Mouse (Mus musculus): ENCODE data around the gene Fam163a. TPM values are rescaled to one million over a fixed set of nuclear protein-coding genes. Genes with fewer than 3 reads are reported as not detected.

The Fam163a gene
- polyA plus RNA-seq, 1 experiment from 2014 or later: 0.89 TPM

- ATAC-seq (ENCODE audit: borderline replicate concordance, extremely low read depth, low FRiP score, low TSS enrichment): no peak
- WGBS: 72% methylated on average over 2 of the region's 2 CpGs
- H3K9ac ChIP-seq: no peak overlapping the region
- H3K27me3 ChIP-seq: no peaks in the 10 kb centered on the region
- no peaks in the 10 kb centered on the region for H3K36me3 ChIP-seq
- no peak overlapping the region for H3K27ac ChIP-seq
- H3K9me3 ChIP-seq: no peaks in the 10 kb centered on the region
- peaks cover 20% of the 10 kb centered on the region for H3K4me1 ChIP-seq
- H3K4me3 ChIP-seq: no peak overlapping the region
- H3K4me2 ChIP-seq: no peak overlapping the region
Observed at GRCm38 (mm10) chr1:156221327-156221726, 16.5 kb upstream of the Fam163a start.

- Histone ChIP-seq H3K4me3 (no peak overlapping the region), H3K9me3 (no peaks in the 10 kb centered on the region), H3K27me3 (no peaks in the 10 kb centered on the region), H3K9ac (no peak overlapping the region), H3K36me3 (no peaks in the 10 kb centered on the region), H3K4me1 (peaks cover 20% of the 10 kb centered on the region), H3K4me2 (no peak overlapping the region), H3K27ac (no peak overlapping the region)
- ATAC-seq (ENCODE audit: borderline replicate concordance, extremely low read depth, low FRiP score, low TSS enrichment): no peak
- 51% methylated on average over 2 of the region's 2 CpGs for WGBS
Observed at GRCm38 (mm10) chr1:156218573-156218972, 13.7 kb upstream of the Fam163a start.

GRCm38 (mm10) chr1:156217941-156218340 is 13.1 kb upstream of the Fam163a start:
- Histone ChIP-seq H3K4me1 (peaks cover 19% of the 10 kb centered on the region), H3K36me3 (no peaks in the 10 kb centered on the region), H3K27me3 (no peaks in the 10 kb centered on the region), H3K4me2 (no peak overlapping the region), H3K4me3 (no peak overlapping the region), H3K27ac (no peak overlapping the region), H3K9ac (no peak overlapping the region), H3K9me3 (no peaks in the 10 kb centered on the region)
- no peak for ATAC-seq (ENCODE audit: borderline replicate concordance, extremely low read depth, low FRiP score, low TSS enrichment)
- WGBS: 45% methylated on average over 8 of the region's 8 CpGs

- no peak; the same call in 1 of the 2 replicates for ATAC-seq (ENCODE audit: borderline replicate concordance, extremely low read depth, low FRiP score, low TSS enrichment)
- 28% methylated on average over 3 of the region's 3 CpGs for whole genome bisulfite sequencing
- no peak overlapping the region for H3K9ac ChIP-seq
- H3K4me3 ChIP-seq: no peak overlapping the region
- peaks cover 14% of the 10 kb centered on the region for H3K4me1 ChIP-seq
- no peak overlapping the region for H3K27ac ChIP-seq
- H3K36me3 ChIP-seq: no peaks in the 10 kb centered on the region
- H3K9me3 ChIP-seq: no peaks in the 10 kb centered on the region
- H3K27me3 ChIP-seq: no peaks in the 10 kb centered on the region
- no peak overlapping the region for H3K4me2 ChIP-seq
Observed at GRCm38 (mm10) chr1:156217393-156217792, 12.6 kb upstream of the Fam163a start.

GRCm38 (mm10) chr1:156216249-156216648 is 11.4 kb upstream of the Fam163a start:
- peaks cover 11% of the 10 kb centered on the region; the same call in 1 of the 2 replicates for H3K4me1 ChIP-seq
- no peak for ATAC-seq (ENCODE audit: borderline replicate concordance, extremely low read depth, low FRiP score, low TSS enrichment)
- H3K36me3 ChIP-seq: no peaks in the 10 kb centered on the region
- no peaks in the 10 kb centered on the region for H3K27me3 ChIP-seq
- no peaks in the 10 kb centered on the region for H3K9me3 ChIP-seq
- no peak overlapping the region for H3K9ac ChIP-seq
- H3K4me2 ChIP-seq: no peak overlapping the region
- H3K4me3 ChIP-seq: no peak overlapping the region
- H3K27ac ChIP-seq: no peak overlapping the region
- 62% methylated on average over 4 of the region's 4 CpGs for WGBS

GRCm38 (mm10) chr1:156214651-156215050 is 9.8 kb upstream of the Fam163a start:
- no peak overlapping the region for H3K9ac ChIP-seq
- no peak overlapping the region for H3K4me3 ChIP-seq
- H3K27ac ChIP-seq: no peak overlapping the region
- ATAC-seq (ENCODE audit: borderline replicate concordance, extremely low read depth, low FRiP score, low TSS enrichment): no peak
- no peaks in the 10 kb centered on the region for H3K27me3 ChIP-seq
- no peak overlapping the region for H3K4me2 ChIP-seq
- H3K9me3 ChIP-seq: no peaks in the 10 kb centered on the region
- H3K36me3 ChIP-seq: no peaks in the 10 kb centered on the region
- 73% methylated on average over 8 of the region's 8 CpGs for WGBS
- peaks cover 11% of the 10 kb centered on the region; the same call in 1 of the 2 replicates for H3K4me1 ChIP-seq

GRCm38 (mm10) chr1:156212923-156213322 is 8.1 kb upstream of the Fam163a start:
- Histone ChIP-seq H3K9me3 (no peaks in the 10 kb centered on the region), H3K27me3 (no peaks in the 10 kb centered on the region), H3K36me3 (no peaks in the 10 kb centered on the region), H3K4me3 (no peak overlapping the region), H3K9ac (no peak overlapping the region), H3K4me1 (0 out of 2 replicates have a peak, but pooled peaks cover 3% of the 10 kb centered on the region), H3K27ac (no peak overlapping the region), H3K4me2 (no peak overlapping the region)
- peak; percentile 47; the same call in 1 of the 2 replicates for ATAC-seq (ENCODE audit: borderline replicate concordance, extremely low read depth, low FRiP score, low TSS enrichment)
- WGBS: 85% methylated on average over 5 of the region's 5 CpGs

GRCm38 (mm10) chr1:156211809-156212317 is 7.0 kb upstream of the Fam163a start:
- Histone ChIP-seq H3K9me3 (no peaks in the 10 kb centered on the region), H3K9ac (no peak overlapping the region), H3K36me3 (no peaks in the 10 kb centered on the region), H3K27ac (no peak overlapping the region), H3K27me3 (peaks cover 6% of the 10 kb centered on the region), H3K4me3 (no peak overlapping the region), H3K4me2 (no peak overlapping the region), H3K4me1 (no peaks in the 10 kb centered on the region)
- ATAC-seq (ENCODE audit: borderline replicate concordance, extremely low read depth, low FRiP score, low TSS enrichment): no peak
- 47% methylated on average over 6 of the region's 6 CpGs for WGBS

GRCm38 (mm10) chr1:156205164-156205563 is 338 bp upstream of the Fam163a start:
- Histone ChIP-seq H3K9ac (peak overlapping the region; percentile 47; the same call in 1 of the 2 replicates), H3K4me1 (peaks cover 26% of the 10 kb centered on the region), H3K4me2 (peak overlapping the region; percentile 94), H3K27ac (no peak overlapping the region), H3K9me3 (no peaks in the 10 kb centered on the region), H3K27me3 (peaks cover 49% of the 10 kb centered on the region), H3K36me3 (no peaks in the 10 kb centered on the region), H3K4me3 (peak overlapping the region; percentile 46)
- 0 out of 2 replicates have a peak, but pooled peaks have one; percentile 3 for ATAC-seq (ENCODE audit: borderline replicate concordance, extremely low read depth, low FRiP score, low TSS enrichment)
- WGBS: 18% methylated on average over 10 of the region's 10 CpGs

GRCm38 (mm10) chr1:156203961-156204655 is 718 bp downstream of the Fam163a start:
- peak; percentile 44; the same call in 1 of the 2 replicates for ATAC-seq (ENCODE audit: borderline replicate concordance, extremely low read depth, low FRiP score, low TSS enrichment)
- 6% methylated on average over 18 of the region's 18 CpGs for WGBS
- H3K4me2 ChIP-seq: peak overlapping the region; percentile 94
- peaks cover 49% of the 10 kb centered on the region for H3K27me3 ChIP-seq
- no peaks in the 10 kb centered on the region for H3K9me3 ChIP-seq
- no peak overlapping the region for H3K27ac ChIP-seq
- H3K36me3 ChIP-seq: no peaks in the 10 kb centered on the region
- H3K4me3 ChIP-seq: peak overlapping the region; percentile 46
- H3K4me1 ChIP-seq: peaks cover 26% of the 10 kb centered on the region
- peak overlapping the region; percentile 47 for H3K9ac ChIP-seq

GRCm38 (mm10) chr1:156202661-156203060 is 2.2 kb downstream of the Fam163a start:
- no peak for ATAC-seq (ENCODE audit: borderline replicate concordance, extremely low read depth, low FRiP score, low TSS enrichment)
- no peak overlapping the region for H3K27ac ChIP-seq
- H3K27me3 ChIP-seq: peaks cover 49% of the 10 kb centered on the region
- 72% methylated on average over 3 of the region's 3 CpGs for WGBS
- no peak overlapping the region for H3K9ac ChIP-seq
- no peaks in the 10 kb centered on the region for H3K36me3 ChIP-seq
- H3K9me3 ChIP-seq: no peaks in the 10 kb centered on the region
- H3K4me3 ChIP-seq: no peak overlapping the region
- no peak overlapping the region for H3K4me2 ChIP-seq
- peaks cover 26% of the 10 kb centered on the region for H3K4me1 ChIP-seq

- Histone ChIP-seq H3K27me3 (peaks cover 35% of the 10 kb centered on the region), H3K9ac (no peak overlapping the region), H3K36me3 (no peaks in the 10 kb centered on the region), H3K4me2 (no peak overlapping the region), H3K27ac (peak overlapping the region; percentile 5; the same call in 1 of the 2 replicates), H3K4me3 (no peak overlapping the region), H3K9me3 (no peaks in the 10 kb centered on the region), H3K4me1 (peaks cover 26% of the 10 kb centered on the region)
- WGBS: 44% methylated on average over 3 of the region's 3 CpGs
- peak; percentile 39; the same call in 1 of the 2 replicates for ATAC-seq (ENCODE audit: borderline replicate concordance, extremely low read depth, low FRiP score, low TSS enrichment)
Observed at GRCm38 (mm10) chr1:156201069-156201468, 3.8 kb downstream of the Fam163a start.
